Mouse (Mus musculus): Measurements from ENCODE around the gene Pank4. TPM values are rescaled to one million over a fixed set of nuclear protein-coding genes. Genes with fewer than 3 reads are reported as not detected.

Gene Pank4
- total RNA-seq (2021), result 27.9 and 30.2 TPM in 2 replicates
- long read RNA-seq, experiment 1, transcript Pank4-201 (19 exons, 2,508 nt), result major isoform, 38 of 67 reads
- long read RNA-seq, experiment 1, partial matches to known transcripts, result 8 of 67 reads
- long read RNA-seq, experiment 1, other reads (novel, unspliced or antisense), result 20 of 67 reads
- long read RNA-seq, experiment 2, transcript Pank4-201 (19 exons, 2,508 nt), result major isoform, 24 of 45 reads
- long read RNA-seq, experiment 2, partial matches to known transcripts, result 4 of 45 reads
- long read RNA-seq, experiment 2, other reads (novel, unspliced or antisense), result 17 of 45 reads

GRCm38 (mm10) chr4:154963901-154964580 is at the start of gene Pank4:
Gene Pank4, plus strand, starts transcription at chr4:154964123.
- peak; percentile 95 for DNase-seq

- DNase-seq, result no peak
Measured at GRCm38 (mm10) chr4:154914252-154914651, 49.7 kb upstream of the Pank4 start.

GRCm38 (mm10) chr4:154914707-154915106 is 49.2 kb upstream of the Pank4 start:
- DNase-seq, result no peak

- no peak for DNase-seq
Measured at GRCm38 (mm10) chr4:154915286-154915685, 48.6 kb upstream of the Pank4 start.

GRCm38 (mm10) chr4:154916662-154917061 is 47.3 kb upstream of the Pank4 start:
- no peak for DNase-seq

- no peak for DNase-seq
Measured at GRCm38 (mm10) chr4:154922291-154922690, 41.6 kb upstream of the Pank4 start.

GRCm38 (mm10) chr4:154922931-154923330 is 41.0 kb upstream of the Pank4 start:
- no peak for DNase-seq

GRCm38 (mm10) chr4:154925413-154925812 is 38.5 kb upstream of the Pank4 start:
- DNase-seq, result no peak

GRCm38 (mm10) chr4:154926969-154927898 is 36.7 kb upstream of the Pank4 start:
- no peak for DNase-seq

GRCm38 (mm10) chr4:154927899-154928337 is 36.0 kb upstream of the Pank4 start:
- peak; percentile 33 for DNase-seq

GRCm38 (mm10) chr4:154928395-154929087 is 35.4 kb upstream of the Pank4 start, which contains the start of gene Tnfrsf14:
Gene Tnfrsf14, minus strand, starts transcription at chr4:154928563.
- no peak for DNase-seq

- peak; percentile 27 for DNase-seq
Measured at GRCm38 (mm10) chr4:154929088-154929660, 34.7 kb upstream of the Pank4 start.

GRCm38 (mm10) chr4:154933306-154933907 is 30.5 kb upstream of the Pank4 start:
- peak; percentile 32 for DNase-seq

GRCm38 (mm10) chr4:154934800-154935199 is 29.1 kb upstream of the Pank4 start:
- no peak for DNase-seq

- DNase-seq, result peak; percentile 25
Measured at GRCm38 (mm10) chr4:154935788-154936187, 28.1 kb upstream of the Pank4 start.

- no peak for DNase-seq
Measured at GRCm38 (mm10) chr4:154936542-154937255, 27.2 kb upstream of the Pank4 start.

- no peak for DNase-seq
Measured at GRCm38 (mm10) chr4:154937746-154938145, 26.2 kb upstream of the Pank4 start.

GRCm38 (mm10) chr4:154940156-154940555 is 23.8 kb upstream of the Pank4 start:
- DNase-seq, result no peak

- DNase-seq, result no peak
Measured at GRCm38 (mm10) chr4:154941831-154942230, 22.1 kb upstream of the Pank4 start.

GRCm38 (mm10) chr4:154942632-154943322 is 21.1 kb upstream of the Pank4 start:
- DNase-seq, result no peak
